In the genomic region with DNA sequence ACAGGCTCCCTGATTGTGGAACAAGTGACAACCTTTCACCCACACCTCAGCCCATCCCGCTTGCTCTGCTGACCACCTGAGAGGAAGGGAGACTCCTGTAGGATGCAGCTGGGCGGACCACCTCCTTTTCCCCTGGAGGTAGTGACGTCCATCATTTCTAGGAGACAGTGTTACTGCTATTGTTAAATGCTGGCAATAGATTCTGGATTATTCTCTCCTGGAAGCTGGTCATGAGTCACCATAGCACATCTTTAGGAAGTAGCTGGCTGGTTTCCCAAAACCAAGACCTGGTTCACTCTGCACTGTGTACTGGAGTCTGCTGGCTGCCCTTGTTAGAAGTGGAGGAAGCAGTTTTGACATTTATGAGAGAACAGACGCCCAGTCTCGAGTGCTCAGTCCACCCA, we compare ENCODE assay signal across 12 mouse cellular contexts.
DNase-seq lines count a peak whose midpoint lies in the region; ATAC-seq and TF ChIP-seq lines count a peak whose summit lies in the region.
"Had no signal": no experiment of that assay in that cellular context is flagged by ENCODE, and none has a peak within 500 bp of the region (broad histone marks: within the 10 kb centered on the region; RNA-seq: fewer than 3 reads in every experiment).

No protein-coding gene starts in this region.

- no peaks in the 10 kb centered on the region for H3K27me3 ChIP-seq in heart, embryonic 11.5 days (ENCODE audit: control insufficient read depth, insufficient read depth, low read length)
- H3K27me3 ChIP-seq in limb, embryonic 15.5 days = no peaks in the 10 kb centered on the region
- H3K27me3 ChIP-seq: embryonic facial prominence, embryonic 15.5 days had no signal

- TF ChIP-seq CTCF in embryonic fibroblast, embryonic 13.5 days (IDR thresholded peaks at IDR 0.05; ENCODE audit: borderline replicate concordance, insufficient read depth, low read length) = no peak

- no peaks in the 10 kb centered on the region for H3K36me3 ChIP-seq in heart, embryonic 11.5 days (ENCODE audit: control insufficient read depth, insufficient read depth, low read length)
- no peaks in the 10 kb centered on the region for H3K36me3 ChIP-seq in limb, embryonic 15.5 days
- H3K36me3 ChIP-seq: embryonic facial prominence, embryonic 15.5 days had no signal

- H3K4me3 ChIP-seq in heart, embryonic 11.5 days (ENCODE audit: low read depth, low read length) = no peak overlapping the region
- H3K4me3 ChIP-seq in embryonic fibroblast, embryonic 13.5 days (ENCODE audit: insufficient read depth, low read length) = no peak overlapping the region
- no peak overlapping the region for H3K4me3 ChIP-seq in limb, embryonic 15.5 days
- H3K4me3 ChIP-seq: embryonic facial prominence, embryonic 15.5 days; myocyte had no signal

- DNase-seq in heart, adult 11 months = peak; percentile 98
- DNase-seq in kidney, adult 18-20 months = peak; percentile 34
- no peak for DNase-seq in cerebellum, postnatal 14 days
- no peak for DNase-seq in urinary bladder, postnatal 14 days (ENCODE audit: low spot score)
- DNase-seq: cerebellum, adult 8-10 months; thymus, adult 2 months had no signal

- H3K4me1 ChIP-seq in heart, embryonic 11.5 days (ENCODE audit: control insufficient read depth, insufficient read depth, low read length) = peaks cover 50% of the 10 kb centered on the region
- H3K4me1 ChIP-seq in embryonic fibroblast, embryonic 13.5 days (ENCODE audit: control insufficient read depth, insufficient read depth, low read length) = peaks cover 15% of the 10 kb centered on the region
- peaks cover 24% of the 10 kb centered on the region for H3K4me1 ChIP-seq in limb, embryonic 15.5 days

- H3K27ac ChIP-seq in heart, embryonic 11.5 days (ENCODE audit: low read depth, low read length) = no peak overlapping the region
- H3K27ac ChIP-seq in embryonic fibroblast, embryonic 13.5 days (ENCODE audit: insufficient read depth, low read length) = peak overlapping the region; percentile 79
- no peak overlapping the region for H3K27ac ChIP-seq in limb, embryonic 15.5 days
- H3K27ac ChIP-seq: embryonic facial prominence, embryonic 15.5 days had no signal

- no peak for TF ChIP-seq POLR2A in embryonic fibroblast, embryonic 13.5 days (IDR thresholded peaks at IDR 0.05; ENCODE audit: low read depth, low read length)

- no peaks in the 10 kb centered on the region for H3K9me3 ChIP-seq in heart, embryonic 11.5 days (replicated peaks; ENCODE audit: control insufficient read depth, low read length)
- H3K9me3 ChIP-seq in limb, embryonic 15.5 days = no peaks in the 10 kb centered on the region
- H3K9me3 ChIP-seq: embryonic facial prominence, embryonic 15.5 days had no signal

- no peak overlapping the region for H3K4me2 ChIP-seq in heart, embryonic 11.5 days
- no peak overlapping the region for H3K4me2 ChIP-seq in limb, embryonic 15.5 days
- H3K4me2 ChIP-seq: embryonic facial prominence, embryonic 15.5 days had no signal

- ATAC-seq in heart, embryonic 11.5 days (replicated peaks; ENCODE audit: insufficient number of reproducible peaks, low FRiP score, low TSS enrichment) = no peak; the same call in 1 of the 2 replicates
- peak; percentile 59; the same call in 1 of the 2 replicates for ATAC-seq in limb, embryonic 15.5 days (ENCODE audit: insufficient number of reproducible peaks, low FRiP score, low TSS enrichment, low read depth)
- no peak for ATAC-seq in inflammation-experienced regulatory T-cells, adult 6 months

- no peak overlapping the region for H3K9ac ChIP-seq in heart, embryonic 11.5 days (ENCODE audit: low read depth, low read length)
- no peak overlapping the region for H3K9ac ChIP-seq in limb, embryonic 15.5 days
- H3K9ac ChIP-seq: embryonic facial prominence, embryonic 15.5 days had no signal

- 51% methylated on average over 5 of the region's 5 CpGs for WGBS in heart, embryonic 11.5 days (ENCODE audit: insufficient replicate concordance)
- WGBS in limb, embryonic 15.5 days = 61% methylated on average over 5 of the region's 5 CpGs

Comparison
In these comparisons a context has a peak if more than half of its experiments do, and no peak if none do; other contexts are left out.
1. DNase-seq: peak in heart, adult 11 months (single experiment) and kidney, adult 18-20 months (single experiment); none in cerebellum, postnatal 14 days (0 of 2) and urinary bladder, postnatal 14 days (single experiment).